Mouse (Mus musculus): Measurements from ENCODE around the gene Tnr. TPM values are rescaled to one million over a fixed set of nuclear protein-coding genes. Genes with fewer than 3 reads are reported as not detected.

Gene Tnr
- polyA plus RNA-seq, 1 experiment from 2014 or later, result 0.04 TPM

GRCm38 (mm10) chr1:159899991-159900390, 376.4 kb downstream of the Tnr start:
- no peak for ATAC-seq (ENCODE audit: insufficient number of reproducible peaks, insufficient read depth, low FRiP score, low TSS enrichment, low read depth)
- H3K9me3 ChIP-seq, result no peaks in the 10 kb centered on the region
- 75% methylated on average over 3 of the region's 3 CpGs for WGBS
- no peak overlapping the region for H3K4me2 ChIP-seq
- H3K4me1 ChIP-seq, result no peaks in the 10 kb centered on the region
- H3K9ac ChIP-seq, result no peak overlapping the region
- no peak overlapping the region for H3K4me3 ChIP-seq
- no peaks in the 10 kb centered on the region for H3K36me3 ChIP-seq
- no peak overlapping the region for H3K27ac ChIP-seq
- no peaks in the 10 kb centered on the region for H3K27me3 ChIP-seq

- Histone ChIP-seq H3K9ac (no peak overlapping the region), H3K4me1 (no peaks in the 10 kb centered on the region), H3K27ac (no peak overlapping the region), H3K9me3 (no peaks in the 10 kb centered on the region), H3K4me2 (no peak overlapping the region), H3K4me3 (no peak overlapping the region), H3K36me3 (no peaks in the 10 kb centered on the region), H3K27me3 (no peaks in the 10 kb centered on the region)
- 64% methylated on average over 3 of the region's 3 CpGs for WGBS
- ATAC-seq (ENCODE audit: insufficient number of reproducible peaks, insufficient read depth, low FRiP score, low TSS enrichment, low read depth), result no peak
These were observed 377.1 kb downstream of the Tnr start for GRCm38 (mm10) chr1:159900639-159901038.

GRCm38 (mm10) chr1:159901366-159902119, 378.0 kb downstream of the Tnr start:
- 59% methylated on average over 5 of the region's 7 CpGs for WGBS
- Histone ChIP-seq H3K4me3 (no peak overlapping the region), H3K27me3 (no peaks in the 10 kb centered on the region), H3K4me2 (no peak overlapping the region), H3K9ac (no peak overlapping the region), H3K4me1 (no peaks in the 10 kb centered on the region), H3K27ac (no peak overlapping the region), H3K36me3 (no peaks in the 10 kb centered on the region), H3K9me3 (no peaks in the 10 kb centered on the region)
- no peak for ATAC-seq (ENCODE audit: insufficient number of reproducible peaks, insufficient read depth, low FRiP score, low TSS enrichment, low read depth)

GRCm38 (mm10) chr1:159902120-159902497, 378.5 kb downstream of the Tnr start:
- ATAC-seq (ENCODE audit: insufficient number of reproducible peaks, insufficient read depth, low FRiP score, low TSS enrichment, low read depth), result no peak
- Histone ChIP-seq H3K4me2 (no peak overlapping the region), H3K4me1 (no peaks in the 10 kb centered on the region), H3K36me3 (no peaks in the 10 kb centered on the region), H3K27me3 (no peaks in the 10 kb centered on the region), H3K4me3 (no peak overlapping the region), H3K27ac (no peak overlapping the region), H3K9me3 (no peaks in the 10 kb centered on the region), H3K9ac (no peak overlapping the region)
- WGBS, result 78% methylated on average over 4 of the region's 4 CpGs

- no peaks in the 10 kb centered on the region for H3K27me3 ChIP-seq
- no peak for ATAC-seq (ENCODE audit: insufficient number of reproducible peaks, insufficient read depth, low FRiP score, low TSS enrichment, low read depth)
- H3K27ac ChIP-seq, result no peak overlapping the region
- 36% methylated on average over 5 of the region's 5 CpGs for WGBS
- no peaks in the 10 kb centered on the region for H3K4me1 ChIP-seq
- H3K9ac ChIP-seq, result no peak overlapping the region
- H3K4me3 ChIP-seq, result no peak overlapping the region
- H3K36me3 ChIP-seq, result no peaks in the 10 kb centered on the region
- H3K9me3 ChIP-seq, result no peaks in the 10 kb centered on the region
- no peak overlapping the region for H3K4me2 ChIP-seq
These were observed 387.4 kb downstream of the Tnr start for GRCm38 (mm10) chr1:159911006-159911405.

GRCm38 (mm10) chr1:159914726-159915125, 391.2 kb downstream of the Tnr start:
- Histone ChIP-seq H3K27ac (no peak overlapping the region), H3K4me3 (no peak overlapping the region), H3K27me3 (no peaks in the 10 kb centered on the region), H3K4me2 (no peak overlapping the region), H3K4me1 (no peaks in the 10 kb centered on the region), H3K36me3 (no peaks in the 10 kb centered on the region), H3K9ac (no peak overlapping the region), H3K9me3 (no peaks in the 10 kb centered on the region)
- no peak for ATAC-seq (ENCODE audit: insufficient number of reproducible peaks, insufficient read depth, low FRiP score, low TSS enrichment, low read depth)

GRCm38 (mm10) chr1:159920571-159920970, 397.0 kb downstream of the Tnr start:
- no peaks in the 10 kb centered on the region for H3K27me3 ChIP-seq
- no peak overlapping the region for H3K4me3 ChIP-seq
- no peak for ATAC-seq (ENCODE audit: insufficient number of reproducible peaks, insufficient read depth, low FRiP score, low TSS enrichment, low read depth)
- peaks cover 15% of the 10 kb centered on the region for H3K4me1 ChIP-seq
- H3K36me3 ChIP-seq, result no peaks in the 10 kb centered on the region
- WGBS, result 67% methylated on average over 2 of the region's 2 CpGs
- H3K9me3 ChIP-seq, result no peaks in the 10 kb centered on the region
- no peak overlapping the region for H3K4me2 ChIP-seq
- no peak overlapping the region for H3K27ac ChIP-seq
- H3K9ac ChIP-seq, result no peak overlapping the region

GRCm38 (mm10) chr1:159923010-159923409, 399.4 kb downstream of the Tnr start:
- H3K4me3 ChIP-seq, result no peak overlapping the region
- H3K27ac ChIP-seq, result no peak overlapping the region
- no peak overlapping the region for H3K4me2 ChIP-seq
- no peak overlapping the region for H3K9ac ChIP-seq
- H3K36me3 ChIP-seq, result no peaks in the 10 kb centered on the region
- no peaks in the 10 kb centered on the region for H3K27me3 ChIP-seq
- ATAC-seq (ENCODE audit: insufficient number of reproducible peaks, insufficient read depth, low FRiP score, low TSS enrichment, low read depth), result no peak
- H3K9me3 ChIP-seq, result no peaks in the 10 kb centered on the region
- peaks cover 15% of the 10 kb centered on the region for H3K4me1 ChIP-seq
- WGBS, result 76% methylated on average over 7 of the region's 7 CpGs

GRCm38 (mm10) chr1:159924105-159924504, 400.5 kb downstream of the Tnr start:
- Histone ChIP-seq H3K4me1 (peaks cover 15% of the 10 kb centered on the region), H3K4me3 (no peak overlapping the region), H3K27ac (no peak overlapping the region), H3K4me2 (no peak overlapping the region), H3K9me3 (no peaks in the 10 kb centered on the region), H3K27me3 (no peaks in the 10 kb centered on the region), H3K36me3 (no peaks in the 10 kb centered on the region), H3K9ac (no peak overlapping the region)
- ATAC-seq (ENCODE audit: insufficient number of reproducible peaks, insufficient read depth, low FRiP score, low TSS enrichment, low read depth), result no peak
- WGBS, result 47% methylated on average over 4 of the region's 4 CpGs

- H3K4me2 ChIP-seq, result no peak overlapping the region
- no peaks in the 10 kb centered on the region for H3K9me3 ChIP-seq
- no peak overlapping the region for H3K9ac ChIP-seq
- no peaks in the 10 kb centered on the region for H3K27me3 ChIP-seq
- no peak for ATAC-seq (ENCODE audit: insufficient number of reproducible peaks, insufficient read depth, low FRiP score, low TSS enrichment, low read depth)
- H3K36me3 ChIP-seq, result no peaks in the 10 kb centered on the region
- H3K4me3 ChIP-seq, result no peak overlapping the region
- WGBS, result 91% methylated on average over 5 of the region's 5 CpGs
- H3K4me1 ChIP-seq, result peaks cover 15% of the 10 kb centered on the region
- H3K27ac ChIP-seq, result no peak overlapping the region
These were observed 401.1 kb downstream of the Tnr start for GRCm38 (mm10) chr1:159924684-159925083.

- no peak for ATAC-seq (ENCODE audit: insufficient number of reproducible peaks, insufficient read depth, low FRiP score, low TSS enrichment, low read depth)
- Histone ChIP-seq H3K27me3 (no peaks in the 10 kb centered on the region), H3K36me3 (no peaks in the 10 kb centered on the region), H3K4me2 (no peak overlapping the region), H3K4me1 (peaks cover 8% of the 10 kb centered on the region), H3K4me3 (no peak overlapping the region), H3K9ac (no peak overlapping the region), H3K27ac (no peak overlapping the region), H3K9me3 (no peaks in the 10 kb centered on the region)
- 77% methylated on average over 9 of the region's 9 CpGs for WGBS
These were observed 405.2 kb downstream of the Tnr start for GRCm38 (mm10) chr1:159928681-159929335.

- no peak for ATAC-seq (ENCODE audit: insufficient number of reproducible peaks, insufficient read depth, low FRiP score, low TSS enrichment, low read depth)
- Histone ChIP-seq H3K27ac (no peak overlapping the region), H3K4me3 (no peak overlapping the region), H3K36me3 (no peaks in the 10 kb centered on the region), H3K4me1 (no peaks in the 10 kb centered on the region), H3K9ac (no peak overlapping the region), H3K4me2 (no peak overlapping the region), H3K9me3 (no peaks in the 10 kb centered on the region), H3K27me3 (no peaks in the 10 kb centered on the region)
These were observed 408.5 kb downstream of the Tnr start for GRCm38 (mm10) chr1:159932092-159932491.
